Mouse (Mus musculus): ENCODE results near the gene Gucy2d. TPM values are rescaled to one million over a fixed set of nuclear protein-coding genes. Genes with fewer than 3 reads are reported as not detected.

Gucy2d gene
- not detected in 2 replicates for polyA plus RNA-seq (2012)

DNA sequence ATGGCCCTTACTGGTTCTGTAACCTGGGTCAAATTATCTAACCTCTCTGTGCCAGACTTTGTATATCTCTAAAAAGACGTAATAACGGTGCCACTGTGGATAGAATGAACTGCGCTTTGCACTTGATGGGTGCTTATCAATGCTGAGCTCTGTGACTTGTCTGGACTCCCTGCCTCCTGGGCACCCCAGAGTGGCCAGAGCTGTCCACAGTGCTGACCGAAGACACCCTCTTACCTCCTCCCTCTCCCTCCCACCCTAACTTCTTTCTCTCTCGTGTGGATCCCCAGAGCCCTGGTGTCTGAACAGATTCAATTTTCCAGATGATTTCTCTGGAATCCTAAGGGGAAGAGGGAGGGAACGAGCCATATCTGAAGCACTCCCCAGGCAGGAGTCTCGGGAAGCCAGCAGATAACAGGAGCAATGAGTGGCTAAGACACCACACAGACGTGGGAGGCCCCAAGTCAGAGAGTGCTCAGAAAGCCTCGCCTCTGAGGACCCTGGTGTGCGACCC is at the start of gene Gucy2d:
TSS of gene Gucy2d (plus strand) at position 461 of the 511 bp plus-strand sequence.
- TF ChIP-seq GATA1 (IDR thresholded peaks at IDR 0.05; ENCODE audit: low read length): no peak

DNA sequence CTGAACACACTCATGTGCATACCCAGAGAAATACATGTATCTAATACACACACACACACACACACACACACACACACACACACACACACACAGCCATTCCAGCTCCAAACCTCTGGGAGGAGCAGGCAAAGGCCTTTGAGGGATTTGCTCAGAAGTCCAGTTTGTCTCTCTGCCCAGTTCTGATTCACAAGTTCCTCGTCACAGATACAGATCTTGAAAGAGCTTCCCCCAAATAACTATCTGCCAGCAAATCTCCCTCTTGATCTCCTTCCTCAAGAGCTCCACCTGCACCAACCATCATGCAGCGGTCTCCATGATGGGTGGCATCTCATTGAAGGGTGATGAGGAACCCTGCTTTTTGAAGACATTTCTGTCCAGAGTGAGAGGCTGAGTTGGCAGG is 49.7 kb upstream of the Gucy2d start:
- no peak for TF ChIP-seq GATA1 (IDR thresholded peaks at IDR 0.05; ENCODE audit: low read length)

DNA sequence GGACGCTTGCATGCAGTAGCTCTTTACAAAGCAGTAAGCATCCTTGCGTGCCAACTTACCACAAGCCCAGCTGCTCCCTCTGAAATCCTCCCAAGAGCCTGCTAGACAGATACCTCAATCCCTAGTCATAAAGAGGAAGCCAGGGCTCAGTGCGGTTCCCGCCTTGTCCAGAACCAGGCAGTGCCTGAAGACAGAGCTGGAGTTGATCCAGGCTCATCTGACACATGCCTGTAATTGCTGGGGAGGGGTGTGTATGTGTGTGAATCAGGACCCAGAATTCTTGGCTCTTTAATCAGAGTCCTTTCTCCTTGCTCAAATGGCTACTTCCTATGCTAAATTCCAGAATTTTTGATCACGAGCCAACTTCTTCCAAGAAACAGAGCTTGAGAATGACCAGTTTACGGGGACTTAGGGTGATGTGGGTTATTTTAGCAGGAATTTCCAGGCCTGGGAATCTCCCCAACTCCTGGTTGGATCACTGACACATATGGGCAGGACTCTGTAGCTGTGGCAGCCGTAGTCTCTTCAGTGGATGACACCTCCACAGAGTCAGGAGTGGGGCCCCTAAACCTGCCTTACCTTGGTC is 48.8 kb upstream of the Gucy2d start:
- no peak for TF ChIP-seq GATA1 (IDR thresholded peaks at IDR 0.05; ENCODE audit: low read length)

DNA sequence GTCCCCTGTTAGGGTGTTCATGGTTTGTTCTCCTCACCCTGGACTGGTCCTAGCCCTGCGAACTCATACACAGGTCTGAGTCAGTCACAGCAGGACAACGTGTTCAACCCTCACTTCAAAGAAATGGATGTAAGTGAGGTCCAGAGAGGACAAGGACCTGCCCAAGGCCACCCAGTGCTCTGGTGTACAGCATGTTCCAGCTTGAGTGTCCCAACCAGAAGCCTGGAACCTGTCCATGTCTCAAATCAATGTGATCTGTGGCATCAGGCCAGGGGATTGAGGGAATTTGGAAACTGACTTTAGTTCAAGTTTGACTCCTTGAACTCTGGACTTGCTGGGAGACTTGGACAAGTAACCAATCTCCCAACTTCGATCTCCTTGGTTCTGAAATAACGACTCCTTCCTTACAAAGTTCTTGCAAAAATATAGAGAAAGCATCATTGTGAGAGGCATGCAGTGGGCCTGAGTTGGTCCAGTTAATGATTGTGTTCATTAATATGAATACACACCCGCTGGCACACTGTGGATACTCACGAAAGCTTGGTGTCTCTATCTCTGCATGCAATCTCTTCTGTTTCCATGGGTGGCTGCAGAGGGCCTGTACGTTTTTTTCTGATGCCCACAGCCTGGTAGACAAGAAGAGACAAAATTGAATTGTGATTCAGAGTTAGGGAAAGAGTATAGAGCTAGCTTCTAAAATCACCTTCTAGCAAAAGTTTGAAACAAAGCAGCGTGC is 47.6 kb upstream of the Gucy2d start:
- TF ChIP-seq GATA1 (IDR thresholded peaks at IDR 0.05; ENCODE audit: low read length): no peak

- TF ChIP-seq GATA1 (IDR thresholded peaks at IDR 0.05; ENCODE audit: low read length): no peak
Measured at GRCm38 (mm10) chr7:98402582-98403574, 37.3 kb upstream of the Gucy2d start.

- TF ChIP-seq GATA1 (IDR thresholded peaks at IDR 0.05; ENCODE audit: low read length): no peak
Measured at GRCm38 (mm10) chr7:98403996-98404395, 36.2 kb upstream of the Gucy2d start.

DNA sequence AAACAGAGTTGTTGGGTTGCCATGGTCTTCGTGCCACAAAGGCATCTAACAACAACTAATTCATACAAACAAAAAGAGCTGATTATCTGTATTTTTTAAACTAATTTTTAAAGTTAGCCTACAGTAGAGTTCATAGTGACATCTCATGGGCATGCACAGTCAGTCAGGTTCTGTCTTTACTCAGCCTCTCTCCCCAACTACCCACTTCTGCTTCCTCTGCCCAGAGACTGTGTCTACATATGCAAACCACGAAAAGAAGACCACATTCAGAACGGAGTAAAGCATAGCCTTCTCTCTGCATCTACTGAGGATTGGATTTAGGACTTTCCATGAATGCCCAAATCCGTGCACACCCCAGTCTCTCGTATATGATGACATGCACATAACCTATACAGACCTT is 32.6 kb upstream of the Gucy2d start:
- no peak for TF ChIP-seq GATA1 (IDR thresholded peaks at IDR 0.05; ENCODE audit: low read length)

GRCm38 (mm10) chr7:98413115-98413514 is 27.1 kb upstream of the Gucy2d start:
- TF ChIP-seq GATA1 (IDR thresholded peaks at IDR 0.05; ENCODE audit: low read length): no peak

DNA sequence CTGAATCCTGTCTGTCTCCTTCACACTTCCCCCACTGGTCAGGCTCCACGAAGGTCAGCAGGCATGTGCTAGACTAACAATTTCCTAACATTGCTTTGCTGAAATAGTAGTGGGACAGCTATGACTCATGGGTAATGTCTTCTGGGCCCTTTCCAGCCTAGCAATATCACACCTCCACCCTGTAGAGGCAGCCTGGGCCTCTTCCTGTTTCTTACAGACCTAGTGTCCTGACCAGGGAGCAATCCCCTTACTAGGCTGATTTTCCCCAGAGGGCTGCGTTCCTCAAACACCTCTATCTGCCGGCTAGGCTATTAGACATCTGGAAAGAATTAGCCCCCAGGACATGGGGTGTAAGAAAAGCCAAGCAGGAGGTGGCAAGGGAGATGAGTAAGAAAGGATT is 24.7 kb upstream of the Gucy2d start:
- TF ChIP-seq GATA1 (IDR thresholded peaks at IDR 0.05; ENCODE audit: low read length): no peak

DNA sequence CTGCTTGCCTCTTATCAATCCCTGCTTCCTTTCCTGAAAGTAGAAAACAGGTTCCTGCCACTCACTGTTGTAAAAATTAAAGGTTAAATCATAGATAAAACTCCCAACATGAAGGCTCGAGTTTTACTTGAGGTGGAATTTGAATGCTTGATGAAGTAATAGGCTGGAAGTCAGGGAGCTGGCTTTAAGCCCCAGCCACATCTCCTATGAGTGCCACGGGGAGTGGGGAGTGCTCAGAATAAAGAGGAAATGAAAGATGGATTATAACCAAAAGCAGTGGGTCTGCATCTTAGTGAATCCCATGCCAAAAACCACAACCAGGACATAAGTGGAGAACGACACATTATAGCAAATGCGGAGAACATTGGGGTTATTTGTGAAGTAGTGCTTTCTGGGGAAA is 24.2 kb upstream of the Gucy2d start:
- no peak for TF ChIP-seq GATA1 (IDR thresholded peaks at IDR 0.05; ENCODE audit: low read length)

DNA sequence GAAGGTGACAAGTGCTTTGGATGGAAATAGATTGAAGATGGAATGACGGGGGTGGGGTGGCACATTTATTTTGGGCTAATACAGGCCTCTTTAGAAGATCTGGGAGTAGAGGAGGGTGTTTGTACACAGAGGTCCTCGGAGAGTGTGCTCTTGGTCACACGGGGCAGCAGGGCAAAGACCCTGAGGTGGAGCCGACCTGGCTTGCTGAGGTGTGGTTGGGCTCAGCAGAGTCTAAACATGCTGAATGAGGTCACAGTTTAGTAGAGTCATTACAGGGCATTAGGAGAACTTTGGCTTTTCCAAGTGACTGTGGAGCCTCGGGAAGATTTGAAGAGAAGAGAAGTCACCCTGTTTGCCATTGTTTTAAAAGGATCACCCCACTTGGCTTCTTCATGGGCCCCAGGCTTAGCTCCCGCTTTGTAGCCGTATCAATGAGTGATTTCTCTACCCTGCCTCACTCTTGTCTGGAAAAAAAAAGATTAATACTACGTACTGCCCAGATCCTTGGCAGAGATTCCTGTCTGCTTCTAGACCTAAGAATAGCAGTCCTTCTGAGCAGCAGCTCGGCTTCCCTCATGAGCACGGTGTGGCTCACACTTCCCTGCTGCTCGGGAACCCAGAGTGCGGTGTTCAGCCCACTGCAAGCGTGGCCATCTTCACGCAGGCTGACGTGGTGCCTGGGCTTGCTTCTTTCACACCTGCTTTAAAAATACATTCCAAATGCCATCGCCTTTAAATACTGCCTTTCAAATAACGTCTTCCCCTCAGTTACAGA is 22.0 kb upstream of the Gucy2d start:
- TF ChIP-seq GATA1 (IDR thresholded peaks at IDR 0.05; ENCODE audit: low read length): no peak

DNA sequence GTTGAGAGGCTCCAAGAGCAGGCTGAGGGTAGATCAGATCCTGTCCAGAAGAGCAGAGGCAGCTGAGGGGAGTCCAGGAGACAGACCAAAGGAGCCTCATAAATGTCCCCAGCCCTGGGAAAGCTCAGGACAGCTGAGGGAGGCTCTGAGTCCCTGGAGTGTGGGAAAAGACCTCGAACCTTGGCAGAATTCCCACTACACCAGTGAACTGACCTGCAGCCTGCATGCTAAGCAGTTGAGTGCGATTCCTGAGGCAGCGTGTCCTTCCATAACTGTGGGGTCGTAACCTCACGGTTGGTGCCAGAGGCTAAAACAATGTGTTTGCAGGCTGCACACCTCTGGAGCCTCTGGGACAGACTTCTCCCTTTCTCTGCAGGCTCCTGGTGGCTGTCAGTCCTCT is 20.9 kb upstream of the Gucy2d start:
- no peak for TF ChIP-seq GATA1 (IDR thresholded peaks at IDR 0.05; ENCODE audit: low read length)

- no peak for TF ChIP-seq GATA1 (IDR thresholded peaks at IDR 0.05; ENCODE audit: low read length)
Measured at GRCm38 (mm10) chr7:98423546-98423945, 16.7 kb upstream of the Gucy2d start.

GRCm38 (mm10) chr7:98424396-98424795 is 15.8 kb upstream of the Gucy2d start:
- no peak for TF ChIP-seq GATA1 (IDR thresholded peaks at IDR 0.05; ENCODE audit: low read length)

- no peak for TF ChIP-seq GATA1 (IDR thresholded peaks at IDR 0.05; ENCODE audit: low read length)
Measured at GRCm38 (mm10) chr7:98425551-98425950, 14.7 kb upstream of the Gucy2d start.

Data from G1E-ER4 (cell line).